Mouse (Mus musculus) heart, postnatal 0 days (tissue): ENCODE measurements at regions not wholly inside any gene's neighbourhood (a gene's known extent, or its start where the extent isn't known, plus 50 kb on each side); places are given as distances from the start of the nearest gene placed in this dataset.

ENCODE experiments used
- CTCF ChIP-seq: IDR thresholded peaks from 2 replicates; pipeline ENCODE4 v1.5.1; 2016; ENCODE audit warnings: antibody characterized with exemption, control low read depth, low read depth
- EP300 ChIP-seq: IDR thresholded peaks from 2 replicates; pipeline ENCODE4 v1.6.1; 2016; ENCODE audit warnings: antibody characterized with exemption, low read depth

DNA sequence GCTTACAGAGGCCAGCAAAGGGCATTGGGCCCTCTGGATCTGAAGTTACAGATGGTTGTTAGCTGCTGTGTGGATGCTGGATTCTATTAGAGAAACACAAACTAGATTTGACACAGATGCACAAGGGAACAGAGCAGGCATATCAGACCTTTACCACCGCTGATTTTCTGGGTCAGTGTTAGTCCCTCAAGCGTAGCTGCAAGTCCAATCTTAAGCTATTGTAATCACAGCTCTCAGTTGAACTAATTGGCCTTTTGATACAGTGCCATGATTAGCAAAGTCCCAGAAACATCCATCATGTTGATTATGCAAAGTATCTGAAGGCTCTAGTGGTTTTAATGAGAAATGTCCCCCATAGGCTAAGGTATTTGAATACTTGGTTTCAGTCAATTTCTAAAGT, 54.2 kb upstream of the Plppr5 start:
- TF ChIP-seq CTCF (no peak), EP300 (no peak)
